Mouse (Mus musculus) right cerebral cortex, postnatal 10 days (tissue): Measurements from ENCODE around the gene Sez6l2.

Experiments used
- DNase-seq, 2 experiments: peaks; one replicate each; pipeline ENCODE4 v3.0.0; 2021; ENCODE audit warnings: low spot score in 2 of 2

The Sez6l2 gene

GRCm38 (mm10) chr7:127008239-127009019 lies 58.1 kb downstream of the Sez6l2 start:
- peak; percentile 69 to 82 for DNase-seq

GRCm38 (mm10) chr7:127009307-127010085 lies 59.1 kb downstream of the Sez6l2 start:
- no peak for DNase-seq

GRCm38 (mm10) chr7:127011051-127011450 lies 60.7 kb downstream of the Sez6l2 start:
- no peak for DNase-seq

- DNase-seq: no peak
These were observed 61.4 kb downstream of the Sez6l2 start for GRCm38 (mm10) chr7:127011717-127012116.

- no peak for DNase-seq
These were observed 62.0 kb downstream of the Sez6l2 start for GRCm38 (mm10) chr7:127012374-127012773.

DNA sequence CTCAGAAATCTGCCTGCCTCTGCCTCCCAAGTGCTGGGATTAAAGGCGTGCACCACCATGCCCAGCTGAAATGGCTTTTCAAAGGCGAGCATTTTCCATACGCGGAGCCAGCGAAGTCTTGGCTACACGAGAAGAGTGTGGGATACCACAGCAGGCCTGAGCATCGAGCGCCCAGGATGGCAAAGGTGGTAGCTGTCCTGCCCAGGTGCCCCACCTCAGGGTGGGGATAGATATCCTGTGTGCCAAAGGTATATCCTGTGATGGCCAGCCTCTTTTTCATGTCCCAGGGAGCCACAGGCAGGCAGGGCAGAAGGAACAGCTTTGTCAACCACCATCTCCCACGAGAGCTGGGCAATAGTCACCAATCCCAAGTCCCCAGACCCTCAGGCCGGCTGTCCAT lies 62.5 kb downstream of the Sez6l2 start:
- no peak for DNase-seq

DNA sequence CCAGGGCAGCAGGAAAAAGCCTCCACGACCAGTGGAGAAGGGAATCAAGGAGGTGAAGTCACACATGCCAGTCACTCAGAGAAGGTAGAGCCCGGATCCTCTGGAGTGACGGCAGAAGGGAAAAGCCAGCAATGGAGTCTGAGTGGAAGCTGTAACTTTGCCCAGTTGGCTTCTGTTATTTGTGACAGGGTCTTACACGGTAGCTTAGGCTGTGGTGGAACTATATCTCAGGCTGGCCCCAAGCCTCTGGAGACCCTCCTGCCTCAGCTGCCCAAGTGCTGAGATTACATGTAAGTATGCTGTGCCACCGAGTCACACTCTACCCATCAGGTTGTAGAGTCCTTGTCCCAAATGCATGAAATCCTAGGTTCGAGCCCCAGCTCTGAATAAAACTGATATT lies 63.0 kb downstream of the Sez6l2 start:
- no peak for DNase-seq

- peak in 1 of 2 experiments; percentile 41 for DNase-seq
These were observed 64.0 kb downstream of the Sez6l2 start, which contains the start of gene Mvp for GRCm38 (mm10) chr7:127014320-127014719. Gene Mvp, minus strand, starts transcription at chr7:127014621.

DNA sequence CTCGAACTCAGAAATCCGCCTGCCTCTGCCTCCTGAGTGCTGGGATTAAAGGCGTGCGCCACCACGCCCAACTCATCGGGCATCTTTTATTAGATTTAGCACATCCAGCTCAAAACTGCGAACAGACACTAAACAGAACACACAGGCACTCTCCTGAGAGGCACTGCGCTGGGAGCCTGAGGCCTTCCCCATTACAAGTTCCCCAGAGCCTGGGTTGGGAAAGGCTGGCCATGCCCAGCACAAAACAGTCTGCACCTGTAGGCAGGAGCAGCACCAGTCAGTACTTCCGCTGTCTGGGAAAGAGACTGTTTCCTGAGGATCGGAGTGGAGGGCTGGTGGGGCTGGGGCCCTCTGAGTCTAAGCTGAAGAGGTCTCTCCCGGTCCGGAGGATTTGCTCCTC lies 64.6 kb downstream of the Sez6l2 start:
- no peak for DNase-seq

- no peak for DNase-seq
These were observed 65.7 kb downstream of the Sez6l2 start for GRCm38 (mm10) chr7:127016081-127016480.

- DNase-seq: no peak
These were observed 65.9 kb downstream of the Sez6l2 start, which contains the start of gene Pagr1b for GRCm38 (mm10) chr7:127016481-127016485. Gene Pagr1b, minus strand, starts transcription at chr7:127016484.

- peak; percentile 70 to 75 for DNase-seq
These were observed 66.1 kb downstream of the Sez6l2 start for GRCm38 (mm10) chr7:127016486-127016938.

DNA sequence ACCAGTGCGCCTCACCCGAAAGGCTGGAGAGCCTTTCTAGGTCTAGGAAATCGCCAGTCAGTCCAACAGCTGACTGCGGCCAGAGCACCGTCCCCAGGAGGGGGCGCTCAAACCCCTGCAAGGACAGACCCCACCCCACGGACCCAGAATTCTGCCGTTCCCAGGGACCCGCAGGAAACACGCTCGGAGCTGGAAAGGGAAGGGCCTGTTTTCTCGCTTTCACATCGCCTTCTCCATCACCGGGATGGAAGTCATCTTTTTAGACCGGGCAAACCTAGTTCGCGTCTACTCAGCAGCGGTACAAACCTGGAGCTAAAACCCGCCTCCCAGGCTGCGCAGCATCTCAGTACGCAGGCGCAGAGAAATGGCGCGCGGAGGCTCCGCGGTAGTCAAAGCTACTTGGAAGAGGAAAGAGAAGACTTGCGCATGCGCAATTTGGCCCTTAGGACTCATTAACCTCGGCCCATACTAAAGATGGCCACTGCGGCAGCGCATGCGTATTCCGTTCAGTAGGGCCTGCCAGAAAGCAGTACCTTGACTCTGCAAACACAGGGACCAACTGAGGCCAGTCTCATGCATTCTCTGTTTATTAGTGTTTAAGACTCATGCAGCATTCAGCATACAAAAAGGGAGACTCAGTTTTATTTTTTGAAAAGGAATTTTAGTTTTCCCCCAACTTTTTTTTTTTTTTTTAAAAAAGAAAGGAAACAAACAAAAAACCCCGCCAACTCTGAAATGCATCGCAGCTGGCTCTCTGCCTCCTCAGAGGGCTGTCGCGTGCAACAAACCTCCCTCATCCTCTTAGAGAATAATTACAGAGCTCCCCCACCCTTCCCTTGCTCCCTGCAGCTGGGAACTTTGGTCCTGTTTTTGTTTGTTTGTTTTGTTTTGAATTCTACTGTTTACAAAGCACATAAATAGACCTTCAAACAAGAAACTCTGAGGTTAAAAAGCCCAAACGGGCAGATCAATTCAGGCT lies 66.9 kb downstream of the Sez6l2 start, which contains the start of gene Pagr1a:
TSS of gene Pagr1a (minus strand) at position 382 of the 979 bp plus-strand sequence.
- peak; percentile 98 to 99 for DNase-seq

DNA sequence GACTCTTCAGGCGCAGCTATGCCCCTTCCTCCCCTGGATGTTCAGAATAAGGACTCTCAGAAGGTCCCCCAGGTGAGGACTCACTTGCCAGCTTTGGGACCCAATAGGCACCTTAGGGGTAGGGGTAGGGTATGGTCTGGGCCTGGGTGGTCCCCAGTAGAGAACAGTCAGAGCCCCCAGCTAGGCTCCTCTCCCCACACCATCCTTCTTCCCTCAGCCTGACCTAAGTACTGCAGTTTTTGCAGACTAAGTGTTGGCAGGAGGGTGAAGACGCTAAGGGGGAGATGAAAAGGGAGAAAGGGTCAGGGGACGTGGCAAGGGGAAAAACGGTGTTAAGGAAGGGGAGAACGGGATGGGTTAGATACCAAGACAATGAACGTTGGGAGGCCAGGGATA lies 67.6 kb downstream of the Sez6l2 start:
- DNase-seq: no peak

GRCm38 (mm10) chr7:127018416-127019305 lies 68.3 kb downstream of the Sez6l2 start:
- peak in 1 of 2 experiments; percentile 34 for DNase-seq

DNA sequence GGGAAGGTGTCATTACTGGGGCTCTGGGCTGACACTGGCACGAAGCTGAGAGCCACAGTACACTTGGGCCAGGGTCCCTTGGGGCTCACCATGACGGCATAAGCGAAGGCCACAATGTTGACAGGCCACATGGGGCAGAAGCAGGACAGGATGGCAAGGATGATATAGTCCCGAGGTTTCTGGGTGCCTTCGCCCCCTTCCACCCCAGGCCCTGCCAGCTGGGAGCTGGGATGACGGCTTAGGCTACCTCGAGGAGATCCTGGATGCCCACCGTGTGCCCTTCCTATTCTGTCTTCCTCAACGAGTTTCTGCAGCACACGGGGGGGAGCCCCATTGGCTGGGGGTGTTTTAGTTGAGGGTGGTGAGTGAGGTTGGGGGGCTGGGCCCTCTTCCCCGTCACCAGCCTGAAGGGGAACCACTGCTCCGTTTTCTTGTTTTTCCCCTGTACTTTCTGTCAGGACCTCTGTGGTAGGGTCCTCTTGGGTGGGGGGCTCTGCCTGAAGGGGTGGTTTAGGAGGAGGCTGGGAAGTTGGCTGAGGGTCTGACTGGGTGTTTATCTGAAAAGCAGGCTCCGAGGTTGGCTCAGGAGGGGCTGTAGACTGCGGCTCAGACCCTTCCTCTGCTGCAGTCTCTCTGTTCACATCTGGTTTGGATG lies 69.1 kb downstream of the Sez6l2 start:
- DNase-seq: no peak

GRCm38 (mm10) chr7:127020031-127020430 lies 69.7 kb downstream of the Sez6l2 start:
- DNase-seq: peak in 1 of 2 experiments; percentile 51
